Mouse (Mus musculus): ENCODE data around the gene Zmat5. TPM values are rescaled to one million over a fixed set of nuclear protein-coding genes. Genes with fewer than 3 reads are reported as not detected.

Gene Zmat5
- total RNA-seq, 2 experiments from 2014 or later, result 26.8 to 28.2 TPM

DNA sequence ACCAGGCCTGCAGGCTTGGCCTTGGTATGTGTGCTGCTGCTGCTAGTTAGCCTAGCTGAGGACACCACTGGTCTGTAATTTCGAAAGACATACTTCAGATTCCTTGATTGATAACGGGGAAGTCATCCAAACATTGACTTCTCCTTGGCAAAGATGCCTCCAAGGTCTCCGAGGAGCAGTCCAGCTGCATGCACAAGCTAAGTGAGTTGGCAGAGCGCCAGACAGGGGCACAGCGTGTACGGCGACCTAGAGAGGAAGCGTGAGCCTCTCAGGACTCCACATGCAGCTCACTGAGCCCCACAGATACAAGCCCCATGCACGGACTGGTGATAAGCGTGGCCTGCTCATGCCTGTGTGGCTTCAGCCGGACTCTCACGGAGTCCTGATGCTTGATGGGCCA is 25.1 kb downstream of the Zmat5 start:
- intact Hi-C loops (cut with DNase I), result no loop called here
- peak in 1 of 2 experiments; percentile 75 for DNase-seq (ENCODE audit: extremely low spot score in 1 of 2, low spot score in 2 of 2)

DNA sequence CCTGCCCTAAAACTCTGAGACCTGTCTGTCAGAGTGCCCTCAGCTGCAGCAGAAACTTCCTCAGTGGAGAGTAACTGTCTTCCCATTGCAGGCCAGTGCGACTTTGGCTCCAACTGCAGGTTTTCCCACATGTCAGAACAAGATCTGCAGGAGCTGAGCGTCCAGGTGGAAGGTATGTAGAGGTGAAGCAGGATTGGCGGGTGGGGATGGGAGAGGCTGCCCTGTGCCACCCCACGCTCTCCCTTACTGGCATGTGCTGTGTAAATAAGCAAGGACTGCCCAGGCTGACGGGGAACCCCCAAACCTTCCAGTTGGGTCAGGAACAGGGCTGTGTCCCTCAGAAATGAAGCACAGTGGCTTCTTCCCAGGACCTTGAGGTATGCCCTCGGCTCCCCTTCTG is 25.6 kb downstream of the Zmat5 start:
- intact Hi-C loops (cut with DNase I), result no loop called here
- DNase-seq (ENCODE audit: extremely low spot score in 1 of 2, low spot score in 2 of 2), result no peak

DNA sequence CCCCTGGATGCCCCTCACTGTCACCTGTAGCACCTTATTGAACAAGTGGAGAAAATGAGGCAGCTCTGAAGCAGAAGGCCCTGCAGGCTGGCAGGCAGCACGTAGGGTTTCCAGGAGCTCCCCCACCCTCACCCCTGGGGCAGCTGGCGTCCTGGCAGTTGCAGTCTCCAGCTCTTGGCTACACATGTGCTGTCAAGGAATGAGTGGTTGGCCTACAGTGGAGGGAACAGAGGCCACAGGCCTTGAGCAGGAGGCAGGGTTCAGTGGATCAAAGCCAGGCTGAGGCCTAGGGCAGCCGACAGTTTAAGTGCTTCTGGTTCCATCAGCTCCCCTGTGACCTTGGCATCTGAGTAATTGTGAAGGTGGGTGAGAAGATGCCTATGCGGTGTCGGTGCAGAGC is 26.4 kb downstream of the Zmat5 start:
- intact Hi-C loops (cut with DNase I), result no loop called here
- no peak for DNase-seq (ENCODE audit: extremely low spot score in 1 of 2, low spot score in 2 of 2)

DNA sequence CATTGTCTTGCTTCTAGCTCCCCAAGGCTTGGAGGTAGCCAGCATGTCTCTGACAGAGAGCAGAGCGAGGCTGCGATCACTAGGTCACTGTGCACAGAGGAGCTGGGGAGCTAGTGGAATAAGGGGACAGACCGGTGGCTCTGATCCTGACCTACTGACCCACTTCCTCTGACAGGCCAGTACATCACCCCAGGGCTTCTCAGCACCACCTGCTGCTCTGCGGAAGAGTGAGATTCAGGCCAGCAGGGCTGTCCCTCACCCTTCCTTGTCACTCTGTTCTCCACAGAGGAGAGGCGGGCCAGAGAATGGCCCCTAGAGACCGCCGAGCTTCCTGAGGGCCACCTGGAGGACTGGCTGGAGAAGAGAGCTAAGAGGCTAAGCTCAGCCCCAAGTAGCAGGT is 27.3 kb downstream of the Zmat5 start:
- intact Hi-C loops (cut with DNase I), result no loop called here
- DNase-seq (ENCODE audit: extremely low spot score in 1 of 2, low spot score in 2 of 2), result no peak

DNA sequence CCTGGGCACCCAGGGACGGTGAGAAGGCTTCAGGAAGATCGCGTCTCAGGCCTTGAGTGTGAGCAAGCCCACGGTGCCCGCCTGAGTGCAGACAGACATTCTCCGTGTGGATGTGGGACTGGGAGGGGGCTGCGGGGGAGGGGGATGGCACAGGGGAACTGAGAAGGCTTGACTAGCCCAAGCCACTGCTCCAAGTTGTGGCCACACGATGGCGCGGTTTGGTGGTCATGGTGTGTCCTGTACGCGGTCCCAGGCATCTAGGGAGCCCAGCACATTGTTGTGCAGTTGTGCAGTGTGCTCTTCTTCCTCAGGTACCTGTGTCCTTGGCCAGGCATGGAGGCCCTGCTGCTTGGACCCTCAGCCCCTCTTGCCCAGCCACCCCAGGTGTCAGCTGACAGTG is 29.7 kb downstream of the Zmat5 start:
- no peak for DNase-seq (ENCODE audit: extremely low spot score in 1 of 2, low spot score in 2 of 2)
- intact Hi-C loops (cut with DNase I), result no loop called here

DNA sequence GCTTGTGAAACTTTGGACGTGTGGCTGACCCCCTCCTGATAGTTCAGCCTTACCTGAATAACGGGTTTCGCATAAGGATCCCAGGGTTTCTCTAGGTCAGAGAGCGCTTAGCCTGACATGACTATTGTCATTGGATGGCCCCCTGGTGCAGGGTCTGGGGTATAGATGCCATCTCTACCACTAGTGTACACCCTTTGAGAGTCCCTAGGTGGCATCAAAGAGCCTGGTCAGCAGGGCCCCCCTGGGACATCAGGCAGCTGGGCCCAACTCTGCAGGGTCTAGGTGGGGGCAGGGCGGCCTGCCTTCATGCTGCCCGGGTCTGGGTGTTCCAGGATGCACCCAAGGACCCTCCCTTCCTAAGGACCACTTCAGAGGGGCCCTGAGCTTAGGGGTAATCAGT is 31.9 kb downstream of the Zmat5 start:
- no peak for DNase-seq (ENCODE audit: extremely low spot score in 1 of 2, low spot score in 2 of 2)
- intact Hi-C loops (cut with DNase I), result no loop called here

DNA sequence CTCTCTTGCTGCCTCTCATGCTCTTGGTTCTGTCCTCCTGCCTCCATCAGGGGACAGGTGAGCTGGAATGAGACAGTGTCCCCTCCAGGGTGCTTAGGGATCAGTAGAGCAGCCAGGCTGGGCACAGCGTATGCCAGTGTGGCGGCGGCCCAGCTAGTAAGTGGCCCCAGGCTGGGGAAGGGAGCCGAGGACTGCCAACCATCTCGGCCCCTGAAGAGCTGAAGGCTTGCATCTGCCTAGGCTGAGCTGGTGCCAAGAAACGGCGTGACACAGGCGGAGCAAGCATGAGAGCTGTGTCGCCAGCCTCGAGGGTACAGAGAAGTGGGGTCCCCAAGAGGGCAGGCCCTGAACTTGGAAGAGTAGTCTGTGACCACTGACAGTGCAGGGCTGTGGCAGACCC is 33.2 kb downstream of the Zmat5 start:
- DNase-seq (ENCODE audit: extremely low spot score in 1 of 2, low spot score in 2 of 2), result no peak
- intact Hi-C loops (cut with DNase I), result no loop called here

DNA sequence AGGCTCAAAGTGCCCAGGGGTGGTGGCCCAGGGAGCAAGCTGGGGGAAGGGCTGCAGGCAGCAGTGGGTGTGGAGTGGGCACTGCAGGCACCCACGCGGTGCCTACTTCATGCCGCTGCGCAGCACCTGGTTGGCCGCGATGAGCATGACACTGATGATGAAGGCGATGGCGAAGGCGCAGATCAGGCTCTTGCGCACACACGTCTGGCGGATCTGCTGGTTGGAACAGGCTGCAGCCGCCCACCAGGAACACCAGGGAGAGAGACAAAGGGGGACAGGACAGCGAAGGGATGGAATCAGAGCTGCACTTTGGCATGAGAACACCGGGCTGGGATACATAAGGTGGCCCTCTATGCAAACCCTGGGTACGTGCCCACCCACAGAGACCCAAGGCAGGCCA is 34.2 kb downstream of the Zmat5 start:
- intact Hi-C loops (cut with DNase I), result no loop called here

DNA sequence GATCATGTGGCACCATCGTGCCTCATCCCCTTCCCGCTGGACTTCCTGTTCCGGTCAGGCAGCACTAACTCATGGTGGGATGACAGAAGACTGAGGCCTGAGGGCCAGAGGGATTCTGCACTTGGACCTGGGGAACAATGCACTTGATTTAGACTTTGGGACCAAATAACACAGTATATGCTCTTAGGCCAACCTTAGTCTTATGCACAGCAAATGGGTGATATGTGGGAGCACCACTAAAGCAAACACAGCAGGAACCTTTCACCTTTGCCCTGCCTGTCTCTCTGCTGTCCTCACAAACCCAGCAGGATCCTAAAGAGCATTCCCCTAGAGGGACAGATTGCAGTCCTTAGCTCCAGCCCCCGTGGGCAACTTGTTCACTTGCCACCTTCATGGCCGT is 36.3 kb downstream of the Zmat5 start:
- intact Hi-C loops (cut with DNase I), result no loop called here
- no peak for DNase-seq (ENCODE audit: extremely low spot score in 1 of 2, low spot score in 2 of 2)

More for the DNA sequence above, 34.2 kb downstream of the Zmat5 start:
- no peak for DNase-seq (ENCODE audit: extremely low spot score in 1 of 2, low spot score in 2 of 2)

DNA sequence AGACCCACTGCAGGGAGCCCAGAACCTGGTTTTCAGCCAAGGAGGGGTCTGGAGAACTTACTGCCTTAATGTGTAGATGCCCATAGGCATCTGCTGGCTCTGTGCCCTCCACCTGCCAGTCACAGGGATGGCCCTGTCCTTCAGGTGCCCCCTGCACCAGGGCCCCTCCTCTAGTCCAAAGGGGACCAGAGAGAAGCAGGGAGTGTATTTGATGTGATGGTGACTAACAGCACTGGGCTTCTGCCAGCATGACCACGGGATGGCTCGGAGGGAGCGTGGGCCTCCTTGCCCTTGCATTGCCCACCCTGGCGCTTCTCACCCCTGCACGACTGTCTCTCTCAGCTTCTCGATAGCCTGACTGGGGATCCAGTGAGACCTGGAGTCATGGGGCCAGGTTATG is 40.2 kb downstream of the Zmat5 start:
- no peak for DNase-seq (ENCODE audit: extremely low spot score in 1 of 2, low spot score in 2 of 2)
- intact Hi-C loops (cut with DNase I), result loop anchor here (5.0 kb wide), 1 partner anchor 68 kb away; no protein-coding TSS in a partner anchor

DNA sequence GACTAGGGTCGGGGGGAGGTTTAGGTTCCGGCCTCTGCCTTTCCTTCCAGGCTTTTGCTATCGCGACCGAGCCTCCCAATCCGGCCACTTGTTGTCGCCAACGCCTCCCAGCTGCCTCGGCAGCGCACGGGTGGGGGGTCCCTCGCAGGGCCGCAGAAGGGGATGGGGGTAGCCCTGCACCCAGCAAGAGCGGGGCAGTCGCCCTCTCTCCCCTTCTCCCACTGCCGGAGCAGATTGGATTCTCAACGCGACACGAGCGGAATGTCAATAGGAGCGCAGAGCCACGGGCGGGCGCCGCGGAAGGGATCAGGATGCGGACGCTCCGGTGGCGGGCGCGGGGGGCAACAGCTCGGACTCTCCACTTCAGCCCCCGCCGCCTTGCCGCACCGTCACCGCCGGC is 41.5 kb downstream of the Zmat5 start:
- intact Hi-C loops (cut with DNase I), result loop anchor here (5.0 kb wide), 1 partner anchor 66 kb away; no protein-coding TSS in a partner anchor
- DNase-seq (ENCODE audit: extremely low spot score in 1 of 2, low spot score in 2 of 2), result no peak

DNA sequence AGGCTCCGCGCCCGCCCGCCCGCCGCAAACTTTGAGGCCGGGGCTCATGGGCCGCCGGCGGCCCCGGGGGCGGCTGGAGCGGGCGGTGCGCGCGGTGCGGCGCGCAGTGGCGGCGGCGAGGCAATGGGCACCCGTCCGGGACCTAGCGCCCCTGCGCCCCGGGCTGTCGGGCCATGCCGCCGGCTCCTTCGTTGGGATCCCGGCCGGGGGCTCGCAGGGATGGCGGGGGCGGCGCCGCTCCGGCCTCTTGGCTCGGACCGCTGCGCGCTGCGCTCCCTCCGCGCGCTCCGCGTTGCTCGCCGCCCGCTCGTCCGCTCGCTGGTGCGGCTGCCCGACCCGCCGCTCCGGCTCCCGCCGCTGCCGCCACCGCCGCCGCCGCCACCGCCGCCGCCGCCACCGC is 42.3 kb downstream of the Zmat5 start, which contains the start of gene Cabp7:
Gene Cabp7, minus strand, starts transcription at position 46 of the 400 bp plus-strand sequence.
- no peak for DNase-seq (ENCODE audit: extremely low spot score in 1 of 2, low spot score in 2 of 2)
- intact Hi-C loops (cut with DNase I), result loop anchor here (5.0 kb wide), 1 partner anchor 66 kb away; no protein-coding TSS in a partner anchor

DNA sequence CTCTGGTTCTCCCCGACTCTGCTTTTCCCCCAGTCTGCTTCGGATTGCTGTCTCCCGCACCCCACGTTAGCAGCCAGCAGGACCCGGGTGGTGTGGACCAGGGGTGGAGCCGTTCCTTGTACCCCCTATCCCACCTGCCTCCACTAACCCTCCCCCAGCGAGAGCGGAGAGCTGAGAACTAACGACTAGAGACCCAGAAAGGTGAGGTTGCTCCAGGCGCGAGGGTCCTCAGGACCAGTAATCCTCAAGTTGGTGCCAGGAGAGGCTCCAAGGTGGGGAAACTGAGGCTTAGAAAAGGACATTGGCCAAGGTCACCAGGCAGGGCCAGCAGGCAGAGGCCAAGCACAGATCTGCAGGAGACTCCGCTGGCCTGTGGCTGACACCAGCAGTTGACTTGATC is 42.8 kb downstream of the Zmat5 start:
- intact Hi-C loops (cut with DNase I), result loop anchor here (5.0 kb wide), 1 partner anchor 65 kb away; no protein-coding TSS in a partner anchor
- no peak for DNase-seq (ENCODE audit: extremely low spot score in 1 of 2, low spot score in 2 of 2)

DNA sequence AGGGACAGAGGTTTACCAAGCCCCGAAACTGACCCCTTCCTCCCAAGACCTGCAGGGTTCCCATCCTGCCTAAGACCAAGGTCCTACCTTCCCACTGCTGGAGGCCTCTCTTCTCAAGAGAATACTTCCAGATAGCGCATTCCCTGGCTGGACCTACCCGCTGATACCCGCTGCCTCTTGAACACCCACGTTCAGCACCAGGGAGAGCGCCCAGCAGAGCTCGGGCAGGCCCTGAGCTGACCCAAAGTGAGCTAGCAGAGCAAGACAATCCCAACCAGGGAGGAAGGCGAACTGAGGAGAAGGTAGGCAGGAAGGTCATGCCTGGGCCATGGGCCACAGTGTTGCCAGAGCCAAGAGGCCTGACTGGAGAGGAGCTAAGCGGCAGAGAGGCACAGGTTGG is 45.8 kb downstream of the Zmat5 start:
- DNase-seq (ENCODE audit: extremely low spot score in 1 of 2, low spot score in 2 of 2), result peak in 1 of 2 experiments; percentile 70
- intact Hi-C loops (cut with DNase I), result no loop called here

DNA sequence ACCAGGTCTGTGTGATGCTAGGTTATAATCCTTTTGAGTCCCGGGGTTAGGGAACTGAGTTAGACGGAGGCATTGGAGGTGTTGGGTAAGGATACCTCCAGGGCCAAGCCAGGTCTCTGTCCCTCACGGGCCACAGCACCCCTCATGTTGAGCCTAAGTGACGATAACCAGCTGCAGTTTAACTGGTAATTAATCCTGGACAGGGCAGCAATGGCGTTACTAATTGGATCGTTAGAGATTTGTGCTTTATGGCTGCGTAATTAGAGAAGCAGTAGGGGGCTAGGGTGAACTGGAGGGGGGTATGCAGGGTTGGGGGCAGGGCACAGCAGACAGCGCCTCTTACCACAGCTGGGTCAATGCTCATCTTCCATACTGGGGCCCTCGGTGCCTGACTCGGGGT is 48.4 kb downstream of the Zmat5 start:
- intact Hi-C loops (cut with DNase I), result no loop called here
- DNase-seq (ENCODE audit: extremely low spot score in 1 of 2, low spot score in 2 of 2), result no peak

DNA sequence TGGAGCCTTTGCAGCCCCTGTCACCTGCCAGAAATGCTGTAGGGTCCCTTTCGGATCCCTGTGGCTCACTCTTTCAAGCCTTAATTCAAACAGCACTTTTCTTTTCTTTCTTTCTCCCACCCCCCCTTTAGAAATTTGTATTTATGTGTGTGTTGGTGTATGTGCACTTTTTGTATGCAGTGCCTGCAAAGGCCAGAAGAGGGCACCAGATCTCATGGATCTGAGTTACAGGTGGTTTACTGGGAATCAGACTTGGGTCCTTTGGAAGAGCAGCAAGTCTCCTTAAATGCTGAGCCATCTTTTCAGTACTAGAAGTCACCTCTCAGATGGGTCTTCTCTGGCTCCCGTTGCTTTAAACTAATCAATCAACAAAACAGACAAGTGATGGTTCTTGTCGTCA is 49.6 kb downstream of the Zmat5 start:
- intact Hi-C loops (cut with DNase I), result no loop called here
- DNase-seq (ENCODE audit: extremely low spot score in 1 of 2, low spot score in 2 of 2), result no peak

DNA sequence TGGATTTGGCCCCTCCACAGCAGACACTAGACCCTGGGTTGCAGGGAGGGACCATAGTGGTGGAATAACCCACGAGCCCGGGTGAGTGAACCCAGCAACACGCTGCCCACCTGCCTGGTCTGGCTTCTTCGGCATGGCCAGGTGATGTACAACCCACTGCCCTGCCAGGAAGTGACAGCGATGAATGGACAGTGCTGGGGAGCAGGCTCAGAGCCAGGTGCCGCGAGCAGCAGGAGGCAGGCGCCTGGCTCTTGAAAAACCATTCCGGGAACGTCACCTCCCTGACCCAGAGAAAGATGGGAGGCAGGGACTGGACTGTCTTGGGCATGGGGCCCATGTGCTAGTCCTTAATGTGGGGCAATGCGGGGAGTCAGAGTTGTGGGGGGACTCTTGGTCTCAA is 50.4 kb downstream of the Zmat5 start:
- DNase-seq (ENCODE audit: extremely low spot score in 1 of 2, low spot score in 2 of 2), result no peak
- intact Hi-C loops (cut with DNase I), result no loop called here

DNA sequence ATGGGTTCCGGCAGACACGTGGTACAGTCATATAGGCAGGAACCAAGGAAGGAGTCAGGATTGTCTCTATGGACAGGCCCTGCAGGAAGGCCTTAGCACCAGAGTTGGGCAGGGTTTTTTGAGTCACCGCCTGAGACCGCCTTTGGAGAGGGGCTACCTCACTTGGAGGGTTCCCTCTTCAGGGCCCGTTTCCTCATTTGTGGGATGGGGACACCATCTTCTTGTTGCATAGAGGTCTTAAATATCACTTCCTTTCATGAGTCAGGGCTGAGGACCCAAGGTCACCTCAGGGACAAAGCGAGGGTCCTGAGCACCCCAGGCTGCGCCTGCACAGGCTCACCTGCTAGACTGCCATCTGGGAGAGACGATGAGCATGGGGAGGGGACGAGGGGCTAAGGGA is 52.0 kb downstream of the Zmat5 start:
- intact Hi-C loops (cut with DNase I), result no loop called here
- no peak for DNase-seq (ENCODE audit: extremely low spot score in 1 of 2, low spot score in 2 of 2)

DNA sequence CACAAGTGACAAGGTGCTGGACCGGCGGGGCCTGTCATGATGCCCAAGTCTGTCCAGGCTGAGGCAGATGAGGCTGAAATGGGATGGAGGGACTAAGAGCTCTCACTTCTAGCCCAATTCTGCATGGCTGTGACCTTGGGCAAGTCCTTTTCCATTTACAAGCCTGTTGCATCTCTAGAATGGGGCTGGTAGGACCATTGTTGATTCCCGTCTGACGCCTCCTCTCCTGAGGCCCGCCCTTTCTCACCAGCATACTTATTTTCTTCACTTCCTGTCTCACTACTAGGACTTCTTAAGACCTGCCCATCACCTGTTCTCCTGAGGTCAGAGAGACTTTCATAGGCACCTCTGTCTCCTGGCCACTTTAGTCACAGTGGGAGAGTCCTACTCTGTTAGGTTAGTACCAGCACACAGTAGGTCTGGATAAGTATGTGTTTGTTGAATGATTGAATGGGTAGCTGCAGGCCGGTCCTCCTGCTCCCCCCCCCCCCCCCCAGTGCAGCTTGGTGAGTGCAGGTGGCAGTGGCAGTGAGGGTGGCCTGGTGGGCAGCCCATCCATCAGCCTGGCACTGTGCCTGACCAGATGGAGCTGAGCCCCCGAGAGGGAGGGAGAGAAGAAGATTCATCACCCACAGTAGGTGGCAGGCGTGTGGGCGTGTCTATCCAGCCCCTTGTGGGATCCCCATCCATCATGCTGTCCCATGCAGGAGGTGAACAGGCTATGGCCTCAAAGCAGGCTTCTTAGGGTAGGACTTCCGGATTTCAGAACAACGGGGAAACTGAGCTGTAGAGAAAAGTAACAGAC is 52.7 kb downstream of the Zmat5 start:
- DNase-seq (ENCODE audit: extremely low spot score in 1 of 2, low spot score in 2 of 2), result no peak
- intact Hi-C loops (cut with DNase I), result no loop called here

DNA sequence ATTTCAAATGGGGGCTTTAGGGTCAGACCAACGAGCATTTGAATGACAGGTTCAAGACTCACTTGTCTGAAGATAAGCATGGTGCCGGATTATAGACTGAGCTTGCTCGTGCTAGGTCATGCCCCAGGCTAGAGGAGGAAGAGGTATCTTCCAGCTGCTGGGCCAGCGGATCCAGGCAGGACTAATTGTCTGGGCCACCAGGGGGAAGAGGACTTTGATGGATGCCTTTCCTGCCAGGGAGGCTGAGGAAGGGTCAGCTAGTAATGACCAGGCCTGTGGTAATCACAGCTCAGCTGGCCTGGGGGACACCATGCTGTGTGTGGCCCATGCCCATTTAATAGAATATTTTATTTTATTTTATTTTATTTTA is 53.3 kb downstream of the Zmat5 start:
- DNase-seq (ENCODE audit: extremely low spot score in 1 of 2, low spot score in 2 of 2), result no peak
- intact Hi-C loops (cut with DNase I), result no loop called here

DNA sequence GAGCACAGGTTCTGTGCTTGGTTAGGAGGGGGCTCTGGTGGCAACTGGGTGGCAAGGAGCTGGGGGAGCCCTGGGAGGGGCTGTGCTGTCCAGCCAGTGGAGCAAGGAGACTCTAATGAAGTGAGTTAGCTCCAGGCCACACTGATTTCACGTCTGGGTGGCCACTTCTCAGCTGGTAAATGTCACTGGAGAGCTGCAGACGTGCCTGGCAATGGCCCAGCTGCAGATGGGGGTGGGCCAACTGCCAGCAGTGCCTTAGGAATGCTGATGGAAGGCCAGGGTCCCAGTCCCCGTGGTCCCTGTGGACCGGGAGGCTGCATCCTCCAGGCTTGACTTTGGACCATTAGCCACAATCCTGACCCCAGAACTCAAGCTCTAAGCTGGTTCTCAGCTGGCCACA is 56.0 kb downstream of the Zmat5 start:
- peak in 1 of 2 experiments; percentile 55 for DNase-seq (ENCODE audit: extremely low spot score in 1 of 2, low spot score in 2 of 2)

More for the DNA sequence above, 56.0 kb downstream of the Zmat5 start:
- intact Hi-C loops (cut with DNase I), result no loop called here

Measured in left cerebral cortex, postnatal 10 days (tissue).